Mouse (Mus musculus): ENCODE measurements around the gene Itpr2.

The Itpr2 gene

DNA sequence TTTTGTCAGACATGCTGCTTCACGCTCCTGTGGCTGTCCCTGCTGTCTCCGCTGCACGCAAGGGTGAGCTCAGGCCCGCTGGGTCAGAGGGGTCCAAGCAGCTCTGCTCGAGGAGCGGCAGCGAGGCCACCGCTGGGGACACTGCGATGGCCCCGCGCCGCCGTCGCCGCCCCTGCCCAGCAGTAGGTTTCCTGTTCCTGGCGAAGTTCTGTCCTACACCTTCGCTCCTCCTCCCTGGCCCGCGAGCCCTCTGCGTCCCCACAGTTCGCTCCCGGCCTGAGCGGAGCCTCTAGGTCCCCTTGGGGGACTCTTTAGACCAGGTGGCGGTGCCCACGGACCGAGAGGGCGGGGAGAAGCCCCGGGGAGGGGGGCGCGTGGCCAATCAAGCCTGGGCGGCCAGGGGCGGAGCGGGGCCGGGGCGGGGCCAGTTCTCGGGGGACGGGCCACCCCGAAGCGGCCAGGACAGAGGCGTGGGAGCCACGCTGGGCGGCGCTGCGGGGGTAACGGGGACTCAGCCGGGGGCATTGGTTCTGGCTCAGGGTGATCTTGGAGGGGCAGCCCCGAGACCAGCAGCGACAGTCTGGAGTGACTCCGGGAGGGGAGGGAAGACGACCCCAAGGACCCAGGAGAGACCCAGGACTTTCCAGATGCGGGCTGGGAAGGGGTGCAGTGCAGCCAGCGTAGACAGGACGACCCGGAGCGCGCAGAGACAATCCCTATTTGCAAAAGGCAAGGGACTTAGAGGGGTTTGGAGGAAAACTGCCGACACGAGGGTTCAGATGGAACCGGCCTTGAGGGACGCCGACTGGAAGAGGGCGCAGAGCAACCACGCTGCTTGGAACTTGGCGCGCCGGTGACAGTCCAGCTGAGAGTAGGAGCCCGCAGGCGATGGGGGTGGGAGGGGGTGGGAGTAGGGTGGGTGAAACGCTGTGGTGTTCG, at the start of gene Itpr2:
Itpr2 (minus strand) TSS at position 358 of the 939 bp plus-strand sequence.
- peak; percentile 65 for DNase-seq (ENCODE audit: low read depth)

- DNase-seq (ENCODE audit: low read depth) = no peak
Observed at GRCm38 (mm10) chr6:146551326-146551725, 49.3 kb upstream of the Itpr2 start.

DNA sequence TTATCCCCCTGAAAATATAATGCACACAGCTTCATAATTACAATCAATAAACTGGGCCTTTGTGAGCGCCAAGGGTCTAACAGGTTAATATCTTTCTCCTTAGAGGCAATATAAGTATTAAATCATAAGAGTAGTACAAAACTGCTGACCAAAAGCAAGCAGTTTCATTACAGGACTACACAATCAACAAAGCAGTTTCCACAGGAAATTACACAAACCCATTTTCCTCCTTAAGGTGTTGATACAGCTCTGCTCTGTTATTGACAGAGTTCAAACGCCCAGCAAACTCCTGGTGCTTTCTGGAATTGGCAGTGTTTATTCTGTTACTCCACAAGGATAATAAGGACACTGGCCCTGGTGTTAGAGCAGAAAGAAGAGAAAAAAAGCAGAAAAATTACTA, 48.4 kb upstream of the Itpr2 start:
- DNase-seq (ENCODE audit: low read depth) = no peak

- no peak for DNase-seq (ENCODE audit: low read depth)
Observed at GRCm38 (mm10) chr6:146545289-146545865, 43.4 kb upstream of the Itpr2 start.

DNA sequence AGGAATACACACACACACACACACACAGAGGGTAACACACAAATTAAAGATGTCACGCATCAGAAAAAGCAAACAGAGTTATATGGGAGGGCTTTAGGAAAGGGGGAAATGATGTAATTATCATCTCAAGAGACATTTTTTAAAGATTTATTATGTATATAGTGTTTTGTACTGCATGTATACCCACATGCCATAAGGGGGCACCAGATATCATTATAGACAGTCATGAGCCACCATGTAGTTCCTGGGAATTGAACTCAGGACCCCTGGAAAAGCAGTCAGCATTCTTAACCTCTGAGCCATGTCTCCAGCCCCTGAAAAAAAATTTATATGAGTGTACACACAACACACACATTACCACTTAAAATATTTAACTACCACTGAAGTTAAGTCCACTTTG, 42.6 kb upstream of the Itpr2 start:
- no peak for DNase-seq (ENCODE audit: low read depth)

DNA sequence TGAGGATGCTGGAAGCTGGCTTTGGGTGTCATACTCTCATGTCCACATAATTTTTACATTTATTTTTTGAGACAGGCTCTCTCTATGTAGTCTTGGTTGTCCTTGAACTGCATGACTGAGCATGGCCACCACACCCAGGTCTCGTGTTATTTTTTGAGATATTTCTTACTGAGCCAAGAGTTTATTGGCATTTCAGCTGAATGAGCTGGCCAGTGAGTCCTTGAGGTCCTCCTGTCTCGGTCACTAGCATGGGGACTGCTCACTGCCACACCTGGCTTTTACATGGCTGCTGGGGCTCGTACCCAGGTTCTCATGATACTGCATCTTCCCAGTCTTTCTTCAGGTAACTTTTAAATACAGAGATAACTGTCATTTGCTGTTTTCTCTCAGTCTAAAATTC, 38.4 kb upstream of the Itpr2 start:
- DNase-seq (ENCODE audit: low read depth) = no peak

- no peak for DNase-seq (ENCODE audit: low read depth)
Observed at GRCm38 (mm10) chr6:146538661-146539060, 36.6 kb upstream of the Itpr2 start.

- DNase-seq (ENCODE audit: low read depth) = no peak
Observed at GRCm38 (mm10) chr6:146538071-146538470, 36.0 kb upstream of the Itpr2 start.

DNA sequence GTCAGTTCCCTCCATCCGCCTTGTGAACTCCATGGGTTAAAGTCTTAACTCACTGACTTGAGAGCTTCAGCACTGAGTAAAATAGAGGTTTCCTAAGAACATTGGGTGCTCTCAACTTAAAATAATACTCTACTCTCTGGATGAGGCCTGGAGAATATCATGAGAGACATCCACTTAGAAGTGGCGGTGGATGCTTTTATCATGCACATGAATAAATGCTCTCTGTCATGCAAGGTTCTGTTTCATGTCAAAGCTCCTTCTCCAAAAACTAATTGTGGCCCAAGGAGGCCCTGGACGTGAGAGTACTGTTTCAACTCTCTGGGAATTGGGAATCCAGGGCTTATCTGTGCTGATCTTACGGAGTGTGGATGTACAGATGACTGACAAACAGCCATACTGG, 35.1 kb upstream of the Itpr2 start:
- no peak for DNase-seq (ENCODE audit: low read depth)

GRCm38 (mm10) chr6:146535501-146535900, 33.5 kb upstream of the Itpr2 start:
- no peak for DNase-seq (ENCODE audit: low read depth)

- DNase-seq (ENCODE audit: low read depth) = no peak
Observed at GRCm38 (mm10) chr6:146533146-146533545, 31.1 kb upstream of the Itpr2 start.

DNA sequence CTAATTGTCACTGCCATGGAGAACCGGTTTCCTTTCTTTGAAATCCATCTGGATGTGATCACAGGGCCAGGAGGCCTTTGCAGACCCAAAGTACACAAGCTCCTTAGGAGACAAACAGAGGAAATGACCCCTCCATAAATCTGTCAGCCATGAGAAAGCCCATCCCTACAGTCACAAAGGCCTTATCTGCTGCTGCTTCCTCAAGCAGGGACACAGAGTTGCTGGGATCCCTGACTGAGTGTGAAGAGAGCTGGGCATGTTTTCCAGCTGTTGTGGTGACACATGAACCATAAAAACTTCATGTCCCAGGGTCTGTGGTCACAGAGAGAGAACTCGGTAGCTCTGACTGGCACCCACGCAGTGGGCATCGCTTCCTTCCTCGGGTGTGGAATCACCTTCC, 28.7 kb upstream of the Itpr2 start:
- no peak for DNase-seq (ENCODE audit: low read depth)

DNA sequence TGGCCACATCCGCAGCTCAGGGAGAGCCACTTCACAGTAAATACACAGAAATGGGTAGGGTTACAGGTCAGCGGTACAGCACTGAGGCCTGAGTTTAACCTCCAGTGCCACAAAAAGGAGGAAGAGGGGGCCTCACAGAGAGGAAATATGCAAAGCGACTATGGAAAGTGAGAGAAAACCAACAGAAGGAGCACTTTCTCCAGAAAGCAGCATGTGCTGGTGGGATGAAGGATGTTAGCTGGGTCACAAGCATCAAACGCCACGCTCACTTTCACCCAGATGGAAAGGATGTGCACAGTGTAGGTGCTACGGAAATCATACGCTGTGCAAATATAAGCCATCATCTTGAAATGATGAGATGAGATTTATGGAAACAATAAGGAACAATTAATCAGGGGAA, 28.3 kb upstream of the Itpr2 start:
- no peak for DNase-seq (ENCODE audit: low read depth)

- DNase-seq (ENCODE audit: low read depth) = no peak
Observed at GRCm38 (mm10) chr6:146527537-146527936, 25.5 kb upstream of the Itpr2 start.

- no peak for DNase-seq (ENCODE audit: low read depth)
Observed at GRCm38 (mm10) chr6:146525500-146525899, 23.5 kb upstream of the Itpr2 start.

GRCm38 (mm10) chr6:146521456-146522245, 19.6 kb upstream of the Itpr2 start:
- no peak for DNase-seq (ENCODE audit: low read depth)

- DNase-seq (ENCODE audit: low read depth) = no peak
Observed at GRCm38 (mm10) chr6:146519019-146519418, 17.0 kb upstream of the Itpr2 start.

DNA sequence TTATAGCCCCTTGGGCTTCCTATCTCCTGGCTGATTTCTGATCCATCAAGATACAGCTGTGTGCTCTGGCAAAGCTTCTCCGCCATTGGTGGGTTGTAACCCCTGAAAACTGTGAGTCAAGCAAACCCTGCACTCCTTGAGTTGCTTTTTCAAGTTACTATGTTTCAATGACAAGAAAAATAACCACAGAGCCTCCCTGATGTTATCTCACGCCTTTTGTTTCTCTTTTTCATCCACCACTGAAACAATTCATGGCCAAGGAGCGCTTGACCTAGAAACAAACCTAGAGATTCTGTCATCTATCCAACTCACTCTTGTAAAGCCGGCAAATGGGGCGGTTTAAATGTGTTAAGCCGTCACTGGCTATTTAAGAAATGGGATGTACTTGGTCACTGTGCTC, 13.9 kb upstream of the Itpr2 start:
- no peak for DNase-seq (ENCODE audit: low read depth)

- DNase-seq (ENCODE audit: low read depth) = no peak
Observed at GRCm38 (mm10) chr6:146514531-146514948, 12.5 kb upstream of the Itpr2 start.

GRCm38 (mm10) chr6:146513899-146514298, 11.9 kb upstream of the Itpr2 start:
- DNase-seq (ENCODE audit: low read depth) = no peak

- no peak for DNase-seq (ENCODE audit: low read depth)
Observed at GRCm38 (mm10) chr6:146513384-146513783, 11.4 kb upstream of the Itpr2 start.

DNA sequence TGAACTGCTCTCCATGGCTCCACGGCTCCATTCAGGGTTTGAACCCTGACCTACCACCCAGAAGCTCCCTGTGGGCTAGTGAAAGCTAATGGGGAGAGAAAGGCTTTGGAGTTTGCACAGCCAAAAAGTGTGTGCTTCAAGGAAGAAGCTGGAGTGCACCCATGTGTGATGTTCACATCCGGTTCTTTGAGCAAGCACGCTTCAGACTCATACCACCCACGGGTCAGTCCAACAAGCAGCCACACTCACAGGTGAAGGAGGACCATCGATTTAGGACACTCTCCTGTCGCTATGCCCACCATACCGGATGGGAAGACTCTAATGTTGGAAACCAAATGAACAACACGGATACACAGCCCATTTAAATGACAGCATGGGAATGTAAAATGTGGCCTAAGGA, 9.5 kb upstream of the Itpr2 start:
- no peak for DNase-seq (ENCODE audit: low read depth)

- no peak for DNase-seq (ENCODE audit: low read depth)
Observed at GRCm38 (mm10) chr6:146509891-146510290, 7.9 kb upstream of the Itpr2 start.

Measured in c-Kit-positive CD71-positive TER-119-negative erythroid progenitor cells, embryonic 14.5 days (primary cell).